Mouse (Mus musculus): ENCODE measurements at regions not wholly inside any gene's neighbourhood (a gene's known extent, or its start where the extent isn't known, plus 50 kb on each side); places are given as distances from the start of the nearest gene placed in this dataset.

DNA sequence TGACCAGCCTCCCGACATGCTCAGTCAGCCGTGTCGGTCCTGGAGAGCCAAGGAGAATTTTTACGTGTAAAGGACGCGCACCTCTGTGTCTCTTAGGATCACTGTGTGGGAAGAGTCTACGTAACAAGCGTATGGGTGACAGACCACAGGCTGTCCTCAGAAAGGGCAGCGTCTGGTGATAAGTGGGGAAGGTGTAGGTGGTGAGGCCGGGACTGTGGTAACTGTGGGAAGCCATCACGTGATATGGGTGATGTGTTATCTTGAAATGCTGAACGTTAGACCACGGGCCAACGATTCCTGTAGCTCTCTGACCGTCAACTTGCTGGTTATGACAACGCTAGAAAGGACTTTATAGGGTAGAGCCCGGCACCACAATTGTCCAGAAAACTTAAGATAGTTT is 235.3 kb upstream of the Adgrl2 start:
- TF ChIP-seq CTCF (conservative IDR thresholded peaks at IDR 0.05 in 1 of 2, IDR thresholded peaks at IDR 0.05 in 1 of 2; ENCODE audit: low read depth in 2 of 2, low read length in 2 of 2) = no peak
- no peak for TF ChIP-seq ZMIZ1 (IDR thresholded peaks at IDR 0.05; ENCODE audit: low read depth, low read length)
- peak; percentile 78 for TF ChIP-seq BHLHE40 (IDR thresholded peaks at IDR 0.05; ENCODE audit: low read depth, low read length)
- no peak for TF ChIP-seq JUND (conservative IDR thresholded peaks at IDR 0.05; ENCODE audit: low read depth, low read length)
- TF ChIP-seq MAX (IDR thresholded peaks at IDR 0.05; ENCODE audit: low read length) = no peak
- no peak for TF ChIP-seq KAT2A (IDR thresholded peaks at IDR 0.05; ENCODE audit: insufficient replicate concordance, low read length)
- no peak for TF ChIP-seq POLR2AphosphoS2 (IDR thresholded peaks at IDR 0.05; ENCODE audit: low read depth, low read length)
